19 mouse cellular contexts compared by ENCODE assay signal in the genomic region with DNA sequence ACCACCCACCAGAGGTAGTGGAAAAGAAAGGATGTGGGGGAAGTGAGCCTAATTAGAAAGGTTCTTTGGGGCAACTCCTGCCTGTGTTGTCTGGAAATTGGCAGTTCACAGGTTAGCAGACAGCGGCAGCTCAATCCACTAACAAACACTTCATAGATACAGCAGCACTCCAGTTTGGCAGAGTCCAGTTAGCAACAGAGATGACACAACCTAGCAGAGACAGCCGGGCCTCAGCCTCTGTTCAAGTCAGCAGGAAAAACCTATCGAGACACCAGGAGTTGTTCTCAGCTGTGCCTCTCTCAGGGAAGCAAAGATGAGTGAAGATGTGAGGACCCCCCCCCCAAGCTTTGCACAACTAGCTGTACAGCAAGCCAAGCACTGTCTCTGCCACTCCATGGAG.
"Had no signal": no experiment of that assay in that cellular context is flagged by ENCODE, and none has a peak within 500 bp of the region (broad histone marks: within the 10 kb centered on the region; RNA-seq: fewer than 3 reads in every experiment).

No protein-coding gene starts in this region.

- DNase-seq: midbrain, embryonic 14.5 days; retina, postnatal 1 day; right cerebral cortex, adult 18-20 months; right cerebral cortex, postnatal 25 days; right cerebral cortex, postnatal 4 days; spleen, adult 18-20 months; thymus, adult 2 months; thymus, postnatal 25 days; thymus, postnatal 4 days had no signal

- H3K27ac ChIP-seq: liver, embryonic 12.5 days; liver, embryonic 14.5 days; midbrain, embryonic 10.5 days; midbrain, embryonic 12.5 days; neural tube, embryonic 13.5 days; neural tube, embryonic 15.5 days; stomach, embryonic 15.5 days; stomach, postnatal 0 days had no signal

- H3K4me2 ChIP-seq: liver, embryonic 12.5 days; midbrain, embryonic 12.5 days; neural tube, embryonic 13.5 days; neural tube, embryonic 15.5 days; stomach, embryonic 15.5 days had no signal

- ATAC-seq: liver, embryonic 12.5 days; midbrain, embryonic 16.5 days had no signal

- H3K9ac ChIP-seq: liver, embryonic 12.5 days; liver, embryonic 14.5 days; midbrain, embryonic 12.5 days; neural tube, embryonic 13.5 days; neural tube, embryonic 15.5 days; stomach, embryonic 15.5 days had no signal

- H3K4me3 ChIP-seq: liver, embryonic 12.5 days; midbrain, embryonic 10.5 days; midbrain, embryonic 12.5 days; myocyte; neural tube, embryonic 13.5 days; neural tube, embryonic 15.5 days; stomach, embryonic 15.5 days had no signal

- H3K36me3 ChIP-seq: liver, embryonic 12.5 days; midbrain, embryonic 10.5 days; midbrain, embryonic 12.5 days; neural tube, embryonic 13.5 days; neural tube, embryonic 15.5 days; stomach, embryonic 15.5 days had no signal

- H3K27me3 ChIP-seq: liver, embryonic 12.5 days; midbrain, embryonic 12.5 days; neural tube, embryonic 13.5 days; neural tube, embryonic 15.5 days; stomach, embryonic 15.5 days had no signal

- H3K9me3 ChIP-seq: liver, embryonic 12.5 days; midbrain, embryonic 10.5 days; midbrain, embryonic 12.5 days; neural tube, embryonic 13.5 days; neural tube, embryonic 15.5 days; stomach, embryonic 15.5 days had no signal

- H3K4me1 ChIP-seq: liver, embryonic 12.5 days; midbrain, embryonic 10.5 days; midbrain, embryonic 12.5 days; neural tube, embryonic 13.5 days; neural tube, embryonic 15.5 days; stomach, embryonic 15.5 days had no signal
